Mouse (Mus musculus): ENCODE results near the gene AC140267.1.

The AC140267.1 gene

DNA sequence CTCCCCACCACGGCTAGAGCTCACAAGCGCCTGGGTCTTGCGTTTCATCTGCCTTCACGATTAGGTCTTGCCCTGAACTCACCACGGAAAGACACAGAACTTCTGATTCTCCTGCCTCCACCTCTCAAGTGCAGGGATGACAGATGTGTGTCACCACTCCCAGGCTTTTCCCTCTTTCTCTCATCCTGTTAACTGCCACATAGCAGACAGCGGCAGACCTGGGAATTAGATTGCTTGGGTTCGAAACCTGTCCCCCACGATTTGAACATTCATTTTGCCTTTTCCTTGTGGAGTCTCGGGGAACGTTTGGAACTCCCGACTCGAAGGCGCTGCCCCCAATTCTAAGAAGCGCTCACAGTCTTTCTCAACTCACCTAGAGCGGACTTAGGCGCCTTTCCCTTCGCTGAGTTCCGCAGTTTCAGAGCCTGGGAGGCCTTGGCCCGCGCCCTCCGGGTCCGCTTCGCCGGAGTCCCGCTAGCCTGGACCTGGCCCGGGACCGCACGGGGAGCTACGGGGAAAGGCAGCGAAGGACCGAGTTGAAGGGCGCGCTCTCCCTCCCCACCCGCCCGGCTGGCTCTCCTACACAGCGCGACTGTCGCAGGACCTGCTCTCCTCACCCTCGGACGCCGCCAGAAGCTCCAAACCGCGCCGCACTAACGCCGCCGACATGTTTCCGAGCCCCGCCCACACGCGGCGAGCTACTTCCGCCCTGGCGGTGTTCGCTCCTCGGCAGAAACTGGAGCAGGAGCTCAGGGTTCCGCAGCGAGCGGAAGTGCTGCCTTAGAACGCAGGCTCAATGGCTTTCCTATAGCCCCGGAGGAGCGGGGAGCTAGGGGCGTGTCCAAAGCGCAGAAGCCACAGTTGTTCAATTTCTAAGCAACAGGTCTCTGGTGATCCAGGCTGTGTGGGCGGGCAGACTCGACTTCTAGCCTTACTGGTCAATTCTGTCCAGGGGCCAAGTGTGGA lies 28.3 kb downstream of the AC140267.1 start, which contains the start of gene Rps19bp1:
Gene Rps19bp1, minus strand, starts transcription at position 706 of the 966 bp plus-strand sequence.
- DNase-seq (ENCODE audit: low spot score) = no peak

DNA sequence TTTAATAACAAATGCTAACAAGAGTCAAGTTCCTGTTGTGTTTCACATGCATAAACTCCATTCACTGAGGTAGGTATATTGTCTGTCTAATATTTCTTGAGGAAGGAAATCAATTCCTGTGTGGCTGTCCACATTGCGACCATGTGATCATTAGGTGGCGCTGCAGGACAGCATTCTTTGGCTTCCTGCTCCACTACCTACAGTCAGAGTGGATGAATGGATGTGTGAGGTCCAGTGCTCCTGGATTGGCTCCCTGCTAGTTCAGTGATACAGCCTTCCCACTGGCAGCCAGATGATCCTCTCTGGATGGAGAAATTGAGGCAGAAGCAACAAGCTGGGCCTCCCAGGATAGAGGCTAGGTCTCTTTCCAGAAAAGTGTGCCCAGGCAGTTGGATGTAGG lies 30.6 kb downstream of the AC140267.1 start:
- DNase-seq (ENCODE audit: low spot score) = no peak

- DNase-seq (ENCODE audit: low spot score) = no peak
Measured at GRCm38 (mm10) chr15:80271858-80272396, 36.3 kb downstream of the AC140267.1 start.

DNA sequence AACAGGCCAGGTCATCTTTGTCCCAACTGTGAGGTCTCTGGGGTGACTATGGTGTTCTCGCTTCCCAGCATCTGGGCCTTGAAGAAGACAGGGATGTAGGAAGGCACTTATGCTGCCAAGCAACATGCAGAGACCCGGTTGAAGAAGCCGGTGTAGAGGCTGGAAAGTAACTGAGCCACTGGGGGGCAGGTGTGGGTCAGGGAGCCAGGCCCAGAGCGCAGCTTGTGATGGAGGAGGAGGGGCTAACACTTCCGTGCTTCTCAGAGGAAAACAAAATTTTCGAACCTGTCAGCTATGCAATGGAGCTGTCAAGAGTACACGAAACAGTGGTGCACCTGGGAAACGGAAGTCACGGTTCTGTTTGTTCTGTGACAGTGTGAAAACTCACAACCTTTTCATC lies 41.5 kb downstream of the AC140267.1 start:
- DNase-seq (ENCODE audit: low spot score) = no peak

DNA sequence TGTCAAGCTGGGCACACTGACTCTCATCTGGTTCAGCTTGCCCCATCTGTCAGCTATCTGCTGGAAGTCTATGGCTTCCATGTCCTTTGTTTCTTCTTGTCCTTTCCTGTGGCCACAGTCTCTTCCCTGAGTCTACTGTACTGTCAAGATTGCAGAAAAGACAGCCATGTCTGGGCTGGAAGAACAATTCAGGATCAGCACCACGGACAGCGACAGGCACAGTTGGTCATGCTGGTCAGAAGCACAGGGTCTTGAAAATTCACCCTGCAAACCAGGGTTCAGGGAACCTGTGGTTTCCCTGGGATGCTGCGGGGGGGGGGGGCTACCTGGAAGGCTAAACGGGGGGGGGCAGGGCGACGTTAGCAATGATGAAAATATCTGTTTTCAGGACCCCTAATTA lies 42.0 kb downstream of the AC140267.1 start:
- no peak for DNase-seq (ENCODE audit: low spot score)

GRCm38 (mm10) chr15:80278121-80278759 lies 42.6 kb downstream of the AC140267.1 start:
- DNase-seq (ENCODE audit: low spot score) = no peak

DNA sequence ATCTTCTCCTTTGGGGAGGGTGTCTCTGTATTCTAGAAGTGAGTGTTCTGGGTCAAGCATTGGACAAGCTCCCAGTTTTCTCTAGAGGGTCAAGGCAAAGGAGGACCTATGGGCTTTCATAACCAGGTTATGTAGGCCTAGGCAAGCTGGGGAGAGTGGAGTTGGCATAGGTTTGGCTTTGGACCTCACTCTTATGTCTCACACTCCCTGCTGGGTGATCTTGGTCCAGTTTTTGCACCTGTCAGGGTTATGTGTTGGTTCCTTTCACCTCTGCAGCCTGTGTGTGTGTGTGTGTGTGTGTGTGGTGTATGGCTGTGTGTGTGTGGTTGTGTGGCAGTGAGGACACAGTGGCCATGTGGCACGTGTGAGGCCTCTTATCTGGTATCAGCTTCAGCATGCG lies 43.4 kb downstream of the AC140267.1 start:
- no peak for DNase-seq (ENCODE audit: low spot score)

DNA sequence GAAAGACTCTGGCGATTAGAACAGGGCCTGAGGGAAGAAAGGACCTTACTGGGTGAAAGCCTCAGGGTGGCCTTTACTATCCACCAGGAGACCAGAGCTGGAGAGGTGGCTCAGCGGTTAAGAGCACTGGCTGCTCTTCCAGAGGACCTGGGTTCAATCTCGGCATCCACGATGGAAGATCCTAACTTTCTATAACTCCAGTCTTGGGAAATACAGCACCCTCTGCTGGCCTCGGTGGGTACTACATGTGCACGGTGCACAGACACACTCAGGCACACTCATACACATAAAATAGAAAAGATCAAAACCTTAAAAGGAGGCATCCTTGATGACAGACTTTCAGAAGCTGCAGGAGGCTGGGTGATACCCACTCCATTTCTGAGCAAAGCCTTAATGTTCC lies 45.0 kb downstream of the AC140267.1 start:
- no peak for DNase-seq (ENCODE audit: low spot score)

Measured in urinary bladder, postnatal 10 days (tissue).